Mouse (Mus musculus) right cerebral cortex, postnatal 10 days (tissue): ENCODE data around the gene Shisa4.

Experiments
- DNase-seq, 2 experiments: peaks; one replicate each; pipeline ENCODE4 v3.0.0; 2021; ENCODE audit warnings: low spot score in 2 of 2

Shisa4 gene

DNA sequence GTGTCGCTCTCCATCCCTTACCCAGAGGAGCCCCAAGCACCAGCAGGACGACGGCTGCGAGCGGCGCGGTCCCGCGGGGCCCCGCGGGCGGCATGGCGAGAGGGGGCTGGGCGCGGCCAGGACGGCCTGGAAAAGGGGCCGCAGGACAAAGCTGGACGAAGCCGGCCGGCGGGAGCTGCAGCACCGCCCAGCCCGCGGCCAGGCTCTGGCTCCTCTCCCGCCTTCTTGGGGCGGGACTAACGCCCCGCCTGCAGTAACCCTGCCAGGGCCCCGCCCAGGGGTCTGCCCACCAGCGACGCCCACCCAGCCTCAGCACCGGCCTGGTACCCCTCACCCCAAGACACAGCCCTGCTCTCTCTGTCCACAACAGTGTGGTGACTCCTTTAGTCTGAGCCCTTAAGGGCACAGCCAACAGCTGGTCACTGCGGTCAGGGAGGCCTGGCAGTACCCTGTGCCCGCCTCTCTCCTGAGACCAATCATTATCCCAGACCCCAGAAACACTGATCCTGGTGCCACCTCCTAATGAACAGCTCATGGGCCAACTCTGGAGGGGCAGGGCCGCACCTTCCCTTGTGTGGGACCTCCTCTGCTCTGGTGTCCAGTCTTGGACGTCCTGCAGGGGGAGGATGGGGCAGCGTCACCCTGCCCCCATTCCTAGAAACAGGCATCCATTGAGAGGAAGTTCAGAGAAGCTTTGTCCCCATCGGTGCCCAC, at the start of gene Shisa4:
TSS of gene Shisa4 (minus strand) at position 370 of the 714 bp plus-strand sequence.
- peak; percentile 89 to 91 for DNase-seq

DNA sequence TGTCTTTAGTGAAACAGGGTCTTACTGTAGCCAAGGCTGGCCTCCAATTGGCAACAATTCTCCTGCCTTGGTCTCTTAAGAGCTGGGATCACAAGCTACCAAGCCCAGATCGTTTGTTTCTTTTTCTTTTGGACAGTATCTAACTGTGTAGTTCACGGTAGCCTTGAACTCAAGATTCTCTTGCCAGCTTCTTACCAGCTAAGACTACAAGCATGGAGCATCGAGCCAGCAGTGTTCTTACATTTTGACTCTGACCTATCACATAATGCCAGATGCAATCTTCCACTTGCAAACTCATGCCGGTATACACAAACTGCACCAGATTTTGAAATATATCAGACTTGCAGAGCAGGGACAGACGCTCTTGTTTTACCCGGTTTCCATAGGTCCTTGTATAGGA, 47.7 kb upstream of the Shisa4 start:
- DNase-seq, result no peak

DNA sequence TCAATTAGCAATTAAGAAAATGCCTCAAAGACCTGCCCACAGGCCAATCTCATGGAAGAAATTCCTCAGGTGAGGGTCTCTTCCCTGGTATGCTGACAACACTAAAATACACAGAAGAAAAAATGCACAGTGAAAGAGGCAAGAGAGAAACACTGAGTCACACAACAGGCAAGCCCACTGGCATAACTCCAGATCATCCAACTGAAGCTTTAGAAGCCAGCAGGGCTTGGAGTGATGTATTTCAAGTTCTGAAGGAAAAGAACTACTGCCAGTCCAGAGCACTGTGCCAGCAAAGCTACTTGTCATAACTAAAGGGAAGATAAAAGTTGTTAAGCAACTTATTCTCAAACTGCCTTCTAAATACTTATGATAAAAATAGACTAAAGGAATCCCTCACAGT, 39.0 kb upstream of the Shisa4 start:
- DNase-seq, result peak; percentile 54 to 61

DNA sequence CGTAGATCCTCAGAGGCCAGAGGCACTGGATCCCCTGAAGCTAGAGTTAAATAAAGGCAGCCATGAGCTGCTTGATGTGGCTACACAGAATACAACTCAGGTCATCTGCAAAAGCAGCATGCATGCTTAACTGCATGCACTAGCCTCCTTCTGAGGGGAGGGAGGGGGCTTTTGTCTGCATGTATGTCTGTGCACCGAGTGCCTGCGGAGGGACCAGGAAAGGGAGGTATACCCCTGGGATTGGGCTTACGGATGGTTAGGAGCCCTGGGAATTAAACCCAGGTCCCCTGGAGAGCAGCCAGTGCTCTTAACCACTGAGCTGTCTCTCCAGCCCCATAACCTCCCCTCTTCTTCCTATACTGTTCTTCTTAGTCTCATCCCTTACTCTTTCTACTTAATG, 37.1 kb upstream of the Shisa4 start:
- no peak for DNase-seq

DNA sequence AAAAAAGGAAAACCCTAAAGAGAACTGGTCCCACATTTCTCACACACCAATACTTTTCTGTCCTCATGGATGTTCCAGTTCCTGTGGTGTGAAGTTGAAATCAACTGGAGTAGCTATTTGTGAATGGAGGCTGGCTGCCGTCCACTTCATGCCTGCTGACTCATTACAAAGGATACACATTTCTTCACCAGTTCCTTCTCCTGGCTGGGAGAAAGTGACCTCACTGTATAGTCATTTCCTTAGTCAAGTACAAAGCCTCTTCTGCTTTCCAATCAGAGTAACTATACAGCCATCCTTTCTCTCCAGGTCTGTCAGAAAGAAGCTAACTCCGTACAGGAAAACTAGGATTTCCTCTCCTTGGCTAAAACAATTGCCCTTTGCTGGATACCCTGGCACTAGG, 35.9 kb upstream of the Shisa4 start:
- DNase-seq, result peak; percentile 38 to 55

DNA sequence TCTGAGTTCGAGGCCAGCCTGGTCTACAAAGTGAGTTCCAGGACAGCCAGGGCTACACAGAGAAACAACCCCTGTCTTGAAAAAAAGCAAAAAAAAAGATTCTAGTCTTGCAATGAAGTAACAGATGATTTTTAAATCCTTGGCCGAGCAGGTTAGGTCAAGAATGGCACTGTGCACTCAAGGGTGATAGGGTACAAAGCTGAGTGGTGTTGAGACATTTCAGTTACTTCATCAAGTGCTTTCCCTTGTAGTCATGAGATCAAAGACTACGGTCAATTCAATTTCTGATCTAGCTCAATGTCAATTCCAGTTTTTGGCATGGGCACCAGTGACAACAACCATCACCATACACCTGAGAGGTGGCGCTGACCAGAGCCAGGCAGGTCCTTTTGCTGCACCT, 33.9 kb upstream of the Shisa4 start:
- DNase-seq, result no peak

DNA sequence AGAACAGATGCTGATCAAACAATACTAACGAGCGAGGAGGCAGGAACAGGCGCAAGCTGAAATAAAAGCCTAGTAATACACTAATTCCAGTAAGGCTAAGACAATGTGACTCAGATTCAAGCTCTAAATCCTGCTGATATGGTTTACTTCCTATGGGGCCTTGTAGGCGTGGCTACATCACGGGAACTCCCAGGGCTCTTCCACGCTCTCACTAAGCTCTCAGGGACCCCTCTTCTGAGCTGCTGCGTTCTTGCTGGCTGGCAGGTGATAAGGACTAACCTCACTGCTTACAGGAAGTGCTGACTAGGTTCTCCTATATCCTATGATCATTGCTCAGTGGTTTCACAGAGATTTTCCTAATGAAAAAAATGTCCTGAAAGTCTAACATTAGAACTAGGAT, 30.3 kb upstream of the Shisa4 start:
- no peak for DNase-seq

DNA sequence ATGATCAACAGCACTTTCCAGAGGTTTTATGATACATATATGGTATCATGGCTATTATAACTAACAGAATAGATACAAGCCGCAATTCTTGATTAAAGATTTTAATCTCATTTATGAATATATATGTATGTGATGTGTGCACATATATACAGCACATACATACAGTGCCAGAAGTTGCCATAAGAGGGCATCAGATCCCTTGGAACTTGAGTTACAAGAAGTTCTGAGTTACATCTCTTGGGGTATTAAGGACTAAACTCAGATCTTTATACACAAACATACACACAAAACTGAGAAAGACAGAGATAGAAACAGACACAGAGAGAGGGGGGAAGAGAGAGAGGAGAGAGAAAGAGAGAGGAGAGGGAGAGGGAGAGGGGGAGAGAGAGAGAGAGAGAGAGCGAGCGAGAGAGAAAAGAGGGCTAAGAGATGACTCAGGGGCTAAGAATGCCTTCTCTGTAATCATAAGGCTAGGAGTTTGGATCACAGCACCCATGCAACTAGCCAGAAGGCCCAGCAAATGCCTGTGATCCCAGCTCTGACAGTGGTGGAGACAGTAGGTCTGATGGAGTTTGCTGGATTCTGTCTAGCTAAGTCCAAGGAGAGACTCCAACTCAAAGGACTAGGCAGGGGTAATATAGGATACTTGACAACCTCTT, 26.5 kb upstream of the Shisa4 start:
- no peak for DNase-seq

DNA sequence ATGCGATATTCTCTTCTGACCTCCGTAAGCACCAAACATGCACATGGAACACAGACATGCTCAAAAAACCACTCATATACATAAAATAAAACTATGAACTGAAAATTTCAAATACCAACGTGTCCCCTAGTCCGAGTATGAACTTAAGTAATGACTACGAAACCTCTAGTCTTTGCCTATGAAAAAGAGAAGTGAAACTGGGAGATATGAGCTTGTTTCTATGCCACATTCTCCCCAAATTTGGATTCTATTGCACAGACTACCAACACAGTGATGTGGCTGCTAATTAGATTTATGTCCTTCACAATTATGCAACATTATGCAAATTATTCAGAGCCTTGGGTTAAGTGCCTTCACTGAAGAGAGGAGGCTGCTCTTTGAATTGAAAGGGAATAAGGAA, 24.4 kb upstream of the Shisa4 start:
- DNase-seq, result no peak

DNA sequence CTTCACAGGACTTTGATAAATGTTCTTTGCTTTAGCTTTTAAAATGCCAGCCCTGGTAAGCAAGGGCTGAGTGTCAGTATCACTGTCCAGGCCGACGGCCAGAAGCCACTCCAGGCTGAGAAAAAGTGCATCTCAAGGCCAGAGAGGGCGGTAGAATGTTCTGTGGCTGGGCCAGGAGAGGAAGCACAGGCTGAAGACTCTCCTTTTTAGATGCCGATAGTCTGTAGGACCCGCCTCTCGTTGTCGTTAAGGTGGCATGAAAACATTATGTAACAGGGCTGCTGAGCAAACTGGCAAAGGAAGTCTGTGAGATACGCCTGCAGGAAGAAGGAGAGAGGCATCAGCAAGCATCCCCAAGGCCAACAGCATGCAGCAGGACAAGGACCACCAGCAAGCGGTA, 10.1 kb upstream of the Shisa4 start:
- DNase-seq, result no peak

DNA sequence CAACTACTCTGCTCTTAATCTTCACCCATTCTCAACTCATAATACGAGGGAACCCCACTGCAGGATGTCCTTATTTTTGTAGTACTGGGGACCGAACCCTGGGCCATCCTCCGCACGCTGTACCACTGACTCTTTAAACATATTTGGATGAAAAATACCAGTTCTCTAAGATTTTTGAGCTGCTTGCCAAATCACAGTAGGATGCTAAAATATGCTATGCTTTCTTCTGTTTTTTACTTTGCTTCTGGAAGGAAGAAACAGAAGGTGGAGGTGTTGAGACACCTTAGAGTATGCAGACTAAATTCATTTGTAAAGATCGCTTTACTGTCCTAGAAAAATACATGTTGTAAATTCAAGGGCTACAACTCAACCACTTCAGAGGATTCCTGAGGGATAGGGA, 9.1 kb upstream of the Shisa4 start:
- DNase-seq, result no peak

DNA sequence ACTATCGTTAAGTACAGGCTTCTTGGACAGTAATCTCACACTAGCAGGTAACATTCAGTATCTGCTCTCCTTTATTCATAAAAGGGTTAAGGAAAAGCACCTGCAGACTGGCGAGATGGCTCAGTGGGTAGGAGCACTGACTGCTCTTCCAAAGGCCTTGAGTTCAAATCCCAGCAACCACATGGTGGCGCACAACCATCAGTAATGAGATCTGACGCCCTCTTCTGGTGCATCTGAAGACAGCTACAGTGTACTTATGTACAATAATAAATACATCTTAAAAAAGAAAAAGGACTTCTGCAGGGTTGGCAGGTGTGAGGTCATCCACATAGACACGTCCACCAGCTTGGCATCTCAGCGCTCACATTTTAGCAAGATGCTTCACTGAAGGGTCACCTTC, 6.5 kb upstream of the Shisa4 start:
- DNase-seq, result peak in 1 of 2 experiments; percentile 44

DNA sequence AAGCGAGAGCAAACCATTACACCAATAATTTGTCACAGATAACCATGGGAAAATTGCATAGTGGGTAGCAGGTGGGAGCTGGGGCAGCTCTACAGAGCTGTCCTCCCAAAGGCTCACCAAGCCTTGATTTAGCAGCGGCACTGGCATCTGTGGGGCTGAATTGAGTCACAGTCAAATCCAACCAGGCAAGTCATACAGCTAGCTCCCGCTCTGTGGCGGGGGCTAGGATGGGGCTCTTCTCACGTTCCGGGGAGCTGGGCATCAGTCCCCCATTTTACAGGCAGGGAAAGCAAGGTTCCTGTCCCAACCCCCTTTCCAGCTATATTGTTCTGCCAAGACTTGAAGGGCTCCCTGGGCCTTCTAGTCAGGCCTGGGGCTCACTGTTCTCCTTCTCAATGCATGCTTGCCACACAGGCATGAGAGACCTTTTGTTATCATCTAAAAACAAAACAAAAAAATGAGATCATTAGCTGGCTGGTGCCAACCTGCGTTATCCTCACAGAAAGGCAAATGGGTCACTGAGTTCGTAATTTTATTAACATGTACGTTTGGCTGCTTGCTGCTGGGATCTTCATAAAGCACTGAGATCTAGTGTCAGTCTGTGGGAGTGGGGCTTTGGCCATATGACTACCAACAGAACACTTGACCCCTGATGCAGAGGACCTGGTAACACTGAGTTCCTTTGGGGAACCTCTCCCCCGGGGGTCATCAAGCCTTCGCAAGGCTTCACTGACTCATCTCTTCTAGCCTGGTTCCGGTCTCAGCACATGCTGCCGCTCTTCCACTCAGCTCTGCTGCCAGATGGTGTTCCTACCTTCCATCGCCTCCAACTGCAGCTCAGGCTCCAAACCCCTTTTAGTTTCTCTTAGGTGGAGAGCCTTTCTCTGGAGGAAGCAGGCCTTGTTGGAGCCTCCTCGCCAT, 5.3 kb upstream of the Shisa4 start:
- peak; percentile 68 to 78 for DNase-seq

DNA sequence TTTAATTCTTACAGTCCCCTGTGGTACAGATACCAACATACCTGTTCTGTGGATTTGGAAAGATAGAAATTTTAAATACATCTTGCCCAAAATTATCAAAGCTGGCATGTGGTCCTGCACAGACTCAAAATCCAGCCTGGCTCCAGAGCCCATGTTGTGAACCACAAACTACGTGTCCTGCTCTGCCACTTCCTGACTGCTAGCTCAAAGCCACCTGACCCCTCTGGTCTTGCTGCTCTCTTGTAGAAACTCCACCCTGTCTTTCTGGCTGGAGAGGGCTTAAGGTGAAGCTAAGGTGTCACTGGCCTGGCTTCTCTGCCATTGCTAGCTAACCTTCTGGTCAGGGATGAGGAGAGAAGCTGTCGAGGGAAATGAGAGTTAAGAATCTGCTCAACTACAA, 4.0 kb upstream of the Shisa4 start:
- no peak for DNase-seq

DNA sequence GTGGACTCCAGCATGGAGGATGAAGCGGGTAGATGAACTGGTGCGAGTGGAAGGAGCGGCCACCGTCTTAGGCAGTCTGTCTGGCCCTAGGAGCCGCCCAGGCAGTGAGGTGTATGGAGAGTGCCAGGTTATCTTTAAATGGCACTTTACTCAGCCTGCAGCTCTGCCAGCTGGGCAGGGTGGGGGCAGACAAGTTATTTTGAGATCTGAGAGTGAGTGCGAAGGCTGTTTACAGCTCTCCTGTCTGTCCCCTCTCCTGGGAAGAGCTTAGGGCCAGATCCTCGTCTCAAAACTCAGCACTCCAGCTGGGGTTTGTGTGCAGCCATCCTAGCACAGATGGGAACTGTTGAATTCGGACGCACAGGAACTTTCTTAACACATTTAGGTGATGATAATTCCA, 3.5 kb upstream of the Shisa4 start:
- peak; percentile 60 to 78 for DNase-seq

DNA sequence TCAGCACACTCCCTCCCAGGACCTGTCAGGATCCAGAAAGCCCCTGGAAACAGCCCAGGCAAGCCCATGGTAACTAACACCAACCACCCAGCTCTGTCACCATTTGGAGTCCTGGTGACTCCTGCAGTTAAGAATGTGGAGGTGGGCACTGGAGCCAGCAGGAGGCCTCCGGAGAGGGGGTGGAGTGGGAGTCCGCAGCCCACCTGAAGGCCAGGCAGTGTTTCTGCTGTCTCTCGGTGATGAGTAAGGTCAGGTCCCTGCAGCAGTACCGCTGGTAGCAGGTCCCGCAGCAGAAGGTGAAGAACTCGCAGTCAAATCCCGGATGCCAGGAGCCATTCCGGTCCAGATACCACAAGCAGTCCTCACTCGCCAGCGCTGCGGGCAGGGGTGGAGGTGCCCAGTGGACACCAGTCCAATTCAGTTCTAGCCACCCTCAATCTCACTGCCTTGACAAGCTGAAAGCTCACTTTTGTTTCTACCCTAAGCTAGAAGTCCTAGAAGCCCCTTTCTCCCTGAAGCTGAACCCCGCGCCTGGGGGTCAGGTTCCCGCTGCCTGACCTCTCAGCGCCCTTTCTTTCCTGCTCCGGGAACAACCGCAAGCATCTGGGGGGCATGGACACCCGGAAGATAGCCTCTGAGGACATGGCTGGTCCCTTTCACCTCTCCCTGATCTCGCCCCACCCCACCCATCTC, 716 bp downstream of the Shisa4 start:
- peak in 1 of 2 experiments; percentile 46 for DNase-seq

DNA sequence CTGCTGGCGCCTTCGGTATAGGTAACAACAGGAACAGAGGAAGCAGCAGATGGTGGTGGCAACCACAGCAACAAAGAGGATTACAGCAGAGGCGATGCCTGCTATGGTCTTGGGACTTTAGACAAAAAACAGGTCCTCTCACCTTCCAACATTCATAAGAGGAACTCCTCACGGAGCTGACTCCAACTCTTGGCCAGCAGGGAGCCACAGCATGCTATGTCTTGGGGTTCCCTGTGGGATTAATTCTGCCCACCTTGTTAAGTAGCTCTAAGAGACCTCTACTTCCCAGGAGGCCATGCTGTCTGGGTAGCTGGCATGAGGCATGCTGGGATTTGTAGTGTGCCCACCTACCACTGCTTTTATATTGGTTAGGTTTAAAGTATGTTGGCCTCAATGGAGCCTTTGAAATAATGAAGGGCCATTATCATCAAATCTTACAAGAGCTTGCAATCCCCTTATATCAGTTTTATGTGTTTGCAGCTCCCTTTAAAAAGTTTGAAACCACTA, 1.8 kb downstream of the Shisa4 start:
- DNase-seq, result no peak

DNA sequence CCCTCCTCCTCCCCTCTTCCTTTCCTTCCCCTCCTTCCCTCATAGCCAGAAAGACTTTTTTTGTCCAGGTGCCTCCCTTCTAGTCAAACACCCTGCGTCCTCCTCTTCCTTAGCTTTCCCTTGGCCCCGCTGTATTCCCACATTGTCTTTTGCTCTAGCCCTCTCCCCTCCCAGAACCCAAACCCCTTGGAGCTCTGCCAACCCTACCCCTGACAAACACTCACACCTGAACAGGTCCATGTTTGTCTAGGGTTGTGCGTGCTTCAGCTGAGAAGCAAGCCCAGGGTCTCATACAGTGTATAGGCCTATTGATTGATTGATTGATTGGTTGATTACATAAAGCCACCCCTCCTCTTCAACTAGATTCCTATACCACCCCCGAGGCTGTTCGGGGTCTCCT, 5.6 kb downstream of the Shisa4 start:
- no peak for DNase-seq

DNA sequence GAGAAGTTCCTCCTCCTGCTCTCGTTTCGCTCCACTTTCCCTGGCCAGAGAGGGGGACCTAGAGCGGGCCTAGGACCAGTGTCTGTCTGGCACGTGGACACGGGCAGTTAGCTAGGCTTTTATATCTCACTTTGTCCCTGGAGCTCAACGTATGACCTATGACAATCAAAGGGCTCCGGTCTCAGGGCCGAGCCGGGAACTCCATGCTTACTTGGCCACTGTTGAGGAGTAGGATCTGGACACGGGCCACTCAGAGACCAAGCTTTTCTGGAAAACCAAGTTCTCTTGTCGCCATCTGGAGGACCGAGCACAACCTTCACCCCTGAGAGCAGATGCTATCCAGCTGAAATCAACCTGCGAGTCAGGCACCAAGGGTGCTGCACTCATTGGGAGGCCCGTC, 6.1 kb downstream of the Shisa4 start:
- DNase-seq, result peak; percentile 77 to 81

DNA sequence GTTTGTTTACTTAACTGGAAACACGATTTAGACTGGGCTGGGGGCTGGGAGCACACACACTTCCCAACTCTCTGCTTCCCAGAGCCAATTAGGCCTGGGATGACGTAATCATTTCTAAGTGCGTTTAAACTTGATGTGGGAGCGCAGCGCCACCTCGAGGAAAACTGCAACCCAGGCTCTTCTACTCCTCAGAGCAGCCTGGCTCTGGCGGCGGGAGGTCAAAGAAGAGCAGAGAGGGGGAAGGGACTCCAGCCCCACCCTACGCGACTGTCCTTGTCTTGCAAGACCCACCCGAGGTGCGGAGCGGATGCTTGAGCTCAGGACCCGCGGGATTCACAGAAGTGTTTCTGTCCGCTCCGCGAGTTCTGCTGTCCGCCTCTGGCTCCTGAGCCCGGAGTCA, 6.8 kb downstream of the Shisa4 start:
- peak; percentile 92 to 93 for DNase-seq

DNA sequence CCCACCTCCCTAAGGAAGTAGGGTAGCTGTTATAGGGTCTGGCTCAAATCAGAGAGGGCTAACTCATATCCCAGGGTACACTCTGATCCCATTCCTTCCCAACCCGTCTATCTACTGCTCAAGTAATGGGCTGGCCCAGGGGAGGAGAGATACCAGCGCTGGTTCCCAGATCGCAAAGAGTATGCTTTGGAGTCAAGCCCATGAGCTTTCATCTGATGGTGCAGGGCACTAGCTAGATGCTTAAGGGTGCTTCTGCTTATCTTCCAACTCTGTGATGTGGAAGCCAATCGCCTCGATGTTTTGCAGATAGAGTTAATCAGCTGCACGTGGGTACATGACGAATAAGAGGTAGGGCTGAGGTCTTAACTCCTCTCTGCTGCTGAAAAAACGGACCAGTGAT, 7.4 kb downstream of the Shisa4 start:
- DNase-seq, result no peak

DNA sequence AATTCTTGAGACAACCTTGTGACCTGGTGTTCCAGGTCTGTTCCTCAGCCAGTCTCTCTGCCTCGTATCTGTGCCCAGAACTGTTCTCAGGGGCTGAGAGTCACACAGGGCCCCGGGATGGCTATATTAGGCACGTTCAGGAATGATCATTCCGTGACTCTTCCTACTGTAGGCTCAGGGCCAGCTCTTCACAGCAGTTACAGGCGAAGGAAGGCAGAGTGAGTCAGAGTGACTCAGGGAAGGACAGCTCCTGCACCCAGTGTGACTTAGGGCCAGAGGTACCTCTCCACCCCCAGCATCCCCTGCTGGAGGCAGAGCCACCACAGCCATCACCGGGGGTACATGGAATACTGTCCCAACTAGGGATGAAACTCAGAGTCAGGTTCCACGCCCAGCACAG, 8.0 kb downstream of the Shisa4 start:
- DNase-seq, result no peak
